Mouse (Mus musculus): ENCODE measurements at regions not wholly inside any gene's neighbourhood (a gene's known extent, or its start where the extent isn't known, plus 50 kb on each side); places are given as distances from the start of the nearest gene placed in this dataset.

DNA sequence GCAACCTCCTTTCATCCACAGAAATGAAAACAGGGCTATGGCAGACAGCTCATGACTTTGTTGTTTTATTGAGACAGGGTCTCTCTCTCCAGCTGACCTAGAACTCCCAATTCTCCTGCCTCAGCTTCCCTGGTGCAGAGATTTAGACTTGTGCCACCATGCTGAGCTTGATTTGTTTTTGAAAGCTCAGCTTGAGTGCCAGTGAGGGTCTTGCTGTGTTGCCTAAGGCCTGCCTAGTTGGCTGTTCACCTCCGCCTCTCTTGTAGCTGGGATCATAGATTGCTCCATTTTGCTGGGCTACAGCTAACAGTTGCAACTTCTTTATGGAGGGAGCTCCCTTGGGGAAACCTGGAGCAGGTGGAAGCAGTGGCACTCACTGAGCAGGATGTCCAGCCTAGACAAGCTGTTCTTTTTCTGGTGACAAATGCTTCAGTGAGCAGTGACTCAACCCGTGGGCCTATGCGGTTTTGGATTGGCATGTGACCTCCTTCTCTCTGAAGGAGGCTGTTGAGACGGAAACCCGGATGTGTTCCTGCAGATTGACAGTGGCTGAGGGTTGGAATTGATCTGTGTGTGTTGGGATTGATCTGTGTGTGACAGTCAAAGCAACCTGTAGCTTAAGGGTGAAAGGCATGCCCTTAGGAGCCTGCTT is 63.8 kb upstream of the Akt3 start:
- no peaks in the 10 kb centered on the region for H3K27me3 ChIP-seq (ENCODE audit: insufficient read depth, poor library complexity, severe bottlenecking)
- H3K27ac ChIP-seq: no peak overlapping the region
- 32% methylated on average over 5 of the region's 5 CpGs for WGBS
- no peak for DNase-seq (ENCODE audit: low spot score)
- no peaks in the 10 kb centered on the region for H3K36me3 ChIP-seq
- H3K9me3 ChIP-seq: 0 out of 2 replicates have a peak, but pooled peaks cover 4% of the 10 kb centered on the region
- no peaks in the 10 kb centered on the region; the same call in 1 of the 2 replicates for H3K4me1 ChIP-seq
- no peak overlapping the region for H3K4me3 ChIP-seq

DNA sequence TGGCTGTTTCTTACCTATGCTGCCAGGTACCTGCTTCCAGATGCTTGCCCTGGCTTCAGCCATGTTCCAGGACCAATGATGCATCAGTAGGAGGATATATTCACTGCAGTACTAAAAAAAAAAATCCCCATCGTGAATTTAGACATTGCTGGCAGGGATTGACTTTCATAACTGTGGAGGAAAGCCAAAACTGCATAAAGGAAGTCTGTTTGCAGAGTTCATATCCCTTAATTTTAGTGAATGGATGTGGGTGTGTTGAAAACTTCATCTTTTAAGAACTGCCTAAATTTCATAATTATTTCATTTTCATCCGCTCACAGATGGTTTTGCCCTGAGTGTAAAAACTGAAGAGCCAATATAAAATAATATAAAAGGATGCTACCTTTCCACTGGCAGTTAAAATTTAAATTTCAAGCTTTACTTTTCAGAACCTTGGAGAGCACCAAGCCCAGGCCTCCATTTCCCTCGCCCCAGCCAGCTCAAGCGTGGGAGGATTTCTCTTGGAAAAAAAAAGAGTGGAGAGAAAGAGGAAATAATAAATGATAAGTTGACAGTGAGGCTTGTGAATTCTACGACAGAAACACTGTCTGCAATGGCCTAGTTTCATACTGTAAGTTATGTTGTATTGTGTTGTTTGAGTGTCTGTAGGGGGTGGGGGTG is 50.3 kb upstream of the Akt3 start:
- no peak overlapping the region for H3K27ac ChIP-seq
- H3K9me3 ChIP-seq: no peaks in the 10 kb centered on the region
- no peaks in the 10 kb centered on the region for H3K4me1 ChIP-seq
- H3K4me3 ChIP-seq: no peak overlapping the region
- DNase-seq (ENCODE audit: low spot score): no peak
- H3K27me3 ChIP-seq (ENCODE audit: insufficient read depth, poor library complexity, severe bottlenecking): no peaks in the 10 kb centered on the region
- H3K36me3 ChIP-seq: no peaks in the 10 kb centered on the region
- WGBS: 17% methylated on average over 5 of the region's 5 CpGs
